Mouse (Mus musculus): ENCODE measurements around the gene Ifnl2. TPM values are rescaled to one million over a fixed set of nuclear protein-coding genes. Genes with fewer than 3 reads are reported as not detected.

Gene Ifnl2
- total RNA-seq, 2 experiments from 2014 or later: not detected

- DNase-seq (ENCODE audit: low spot score in 2 of 2): no peak
Observed at GRCm38 (mm10) chr7:28492310-28492709, 17.9 kb downstream of the Ifnl2 start.

GRCm38 (mm10) chr7:28490903-28491302, 19.4 kb downstream of the Ifnl2 start:
- DNase-seq (ENCODE audit: low spot score in 2 of 2): no peak

- DNase-seq (ENCODE audit: low spot score in 2 of 2): peak in 1 of 2 experiments; percentile 41
Observed at GRCm38 (mm10) chr7:28490410-28490809, 19.8 kb downstream of the Ifnl2 start.

- DNase-seq (ENCODE audit: low spot score in 2 of 2): no peak
Observed at GRCm38 (mm10) chr7:28488030-28488491, 22.2 kb downstream of the Ifnl2 start.

- DNase-seq (ENCODE audit: low spot score in 2 of 2): no peak
Observed at GRCm38 (mm10) chr7:28484192-28484591, 26.1 kb downstream of the Ifnl2 start.

GRCm38 (mm10) chr7:28482854-28483253, 27.4 kb downstream of the Ifnl2 start:
- no peak for DNase-seq (ENCODE audit: low spot score in 2 of 2)

GRCm38 (mm10) chr7:28478854-28479253, 31.4 kb downstream of the Ifnl2 start:
- DNase-seq (ENCODE audit: low spot score in 2 of 2): no peak

GRCm38 (mm10) chr7:28477363-28477762, 32.9 kb downstream of the Ifnl2 start:
- no peak for DNase-seq (ENCODE audit: low spot score in 2 of 2)

- no peak for DNase-seq (ENCODE audit: low spot score in 2 of 2)
Observed at GRCm38 (mm10) chr7:28476191-28476590, 34.1 kb downstream of the Ifnl2 start.

- DNase-seq (ENCODE audit: low spot score in 2 of 2): peak in 1 of 2 experiments; percentile 43
Observed at GRCm38 (mm10) chr7:28467213-28467751, 43.0 kb downstream of the Ifnl2 start.

GRCm38 (mm10) chr7:28466721-28467212, 43.5 kb downstream of the Ifnl2 start:
- no peak for DNase-seq (ENCODE audit: low spot score in 2 of 2)

- peak in 1 of 2 experiments; percentile 28 for DNase-seq (ENCODE audit: low spot score in 2 of 2)
Observed at GRCm38 (mm10) chr7:28464416-28465212, 45.6 kb downstream of the Ifnl2 start.

GRCm38 (mm10) chr7:28462769-28463168, 47.5 kb downstream of the Ifnl2 start:
- DNase-seq (ENCODE audit: low spot score in 2 of 2): no peak

- no peak for DNase-seq (ENCODE audit: low spot score in 2 of 2)
Observed at GRCm38 (mm10) chr7:28460361-28460760, 49.9 kb downstream of the Ifnl2 start.

Other genes starting within 250 kb of the Ifnl2 start
- gene Eid2, start 242.6 kb downstream of the Ifnl2 start, total RNA-seq (2021): 10 to 100 TPM; 32.1 to 33.9 TPM
- 10 to 100 TPM; 22.3 to 23.6 TPM for gene Eid2b, start 232.7 kb downstream of the Ifnl2 start, total RNA-seq (2021)
- under 1 TPM; 0.87 TPM for gene Selenov, start 219.3 kb downstream of the Ifnl2 start, total RNA-seq (2021)
- 1 to 10 TPM in 1 of 2 experiments, under 1 TPM in 1; 0.62 to 1.6 TPM for gene Dll3, start 208.2 kb downstream of the Ifnl2 start, total RNA-seq (2021)
- gene Timm50, start 198.4 kb downstream of the Ifnl2 start, total RNA-seq (2021): 10 to 100 TPM; 84.1 to 85.6 TPM
- gene Supt5, start 171.7 kb downstream of the Ifnl2 start, total RNA-seq (2021): 100 to 1,000 TPM; 113 to 123 TPM
- 1,000 to 10,000 TPM; 1,647 to 1,689 TPM for gene Rps16, start 159.8 kb downstream of the Ifnl2 start, total RNA-seq (2021)
- 10 to 100 TPM; 39.3 to 47.2 TPM for gene Plekhg2, start 137.9 kb downstream of the Ifnl2 start, total RNA-seq (2021)
- 10 to 100 TPM; 12.0 to 13.3 TPM for gene Zfp36, start 130.2 kb downstream of the Ifnl2 start, total RNA-seq (2021)
- gene Med29, start 117.7 kb downstream of the Ifnl2 start, total RNA-seq (2021): 10 to 100 TPM; 24.2 to 26.1 TPM
- 10 to 100 TPM; 71.8 to 93.4 TPM for gene Paf1, start 117.5 kb downstream of the Ifnl2 start, total RNA-seq (2021)
- gene Gmfg, start 73.0 kb downstream of the Ifnl2 start, total RNA-seq (2021): 10 to 100 TPM; 17.1 to 21.0 TPM
- gene Lrfn1, start 58.5 kb downstream of the Ifnl2 start, total RNA-seq (2021): 10 to 100 TPM; 19.1 to 19.6 TPM
- not detected for gene Ifnl3, start 12.4 kb upstream of the Ifnl2 start, total RNA-seq (2021)
- gene Sycn, start 30.4 kb upstream of the Ifnl2 start, total RNA-seq (2021): 100 to 1,000 TPM in 1 of 2 experiments, not detected in 1; 117 TPM
- not detected for gene Nccrp1, start 36.8 kb upstream of the Ifnl2 start, total RNA-seq (2021)
- 10 to 100 TPM; 56.0 to 59.0 TPM for gene Samd4b, start 87.7 kb upstream of the Ifnl2 start, total RNA-seq (2021)
- 10 to 100 TPM; 32.0 to 36.6 TPM for gene Pak4, start 87.7 kb upstream of the Ifnl2 start, total RNA-seq (2021)
- gene Acp7, start 120.9 kb upstream of the Ifnl2 start, total RNA-seq (2021): not detected
- 1 to 10 TPM; 2.8 to 4.6 TPM for gene Fbxo27, start 182.4 kb upstream of the Ifnl2 start, total RNA-seq (2021)
- gene Fbxo17, start 206.3 kb upstream of the Ifnl2 start, total RNA-seq (2021): 10 to 100 TPM; 10.1 to 10.6 TPM
- 10 to 100 TPM; 59.7 to 63.5 TPM for gene Mrps12, start 231.4 kb upstream of the Ifnl2 start, total RNA-seq (2021)
- 10 to 100 TPM; 25.0 to 27.0 TPM for gene Sars2, start 231.5 kb upstream of the Ifnl2 start, total RNA-seq (2021)
- not detected for gene Ccer2, start 245.7 kb upstream of the Ifnl2 start, total RNA-seq (2021)

Measured in adrenal gland, postnatal 4 days (tissue).